Mouse (Mus musculus): Measurements from ENCODE around the gene Actr1b.

Gene Actr1b

DNA sequence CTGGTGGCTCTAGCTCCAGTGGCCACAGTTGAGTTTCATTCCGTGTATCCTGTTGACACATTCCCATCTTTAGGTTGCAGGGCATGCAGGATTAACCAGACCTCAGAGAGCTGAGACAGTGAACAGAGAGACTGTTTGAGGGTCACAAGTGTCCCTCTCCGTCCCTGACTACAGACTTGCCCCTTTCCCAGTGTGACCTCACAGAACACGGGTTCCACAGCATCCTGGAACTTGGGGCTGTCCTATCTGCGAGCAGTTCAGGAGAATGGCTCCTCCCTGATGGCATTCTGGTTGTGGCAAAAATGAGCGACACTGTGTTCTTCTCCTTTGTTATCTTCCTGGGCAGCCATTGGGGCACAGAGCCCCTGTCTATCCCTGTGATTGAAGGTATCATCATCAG is at the start of gene Actr1b:
Actr1b (minus strand) TSS at position 112 of the 400 bp plus-strand sequence.
- DNase-seq, result no peak

DNA sequence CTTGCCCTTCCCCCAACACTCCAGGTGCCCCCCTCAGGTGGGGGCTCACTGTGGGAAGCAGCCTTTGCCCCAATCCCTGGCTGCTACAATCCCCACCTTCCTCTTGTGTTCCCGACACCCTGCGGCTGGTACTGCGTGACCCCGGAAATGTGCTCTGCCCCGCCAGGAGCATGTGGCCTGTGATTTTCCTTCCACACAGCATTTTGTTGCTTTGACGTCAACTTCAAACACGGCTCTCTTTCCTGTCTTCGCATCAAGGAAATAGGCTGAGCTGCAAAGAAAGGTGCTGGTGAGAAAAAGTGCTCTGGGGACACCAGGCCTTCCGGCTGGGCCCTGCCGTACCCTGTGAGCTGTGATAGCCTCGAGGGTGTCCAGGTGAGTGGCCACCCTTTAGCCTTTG is 47.3 kb upstream of the Actr1b start, which contains the start of gene Zap70:
Zap70 (plus strand) TSS at position 231 of the 400 bp plus-strand sequence.
- DNase-seq, result no peak

DNA sequence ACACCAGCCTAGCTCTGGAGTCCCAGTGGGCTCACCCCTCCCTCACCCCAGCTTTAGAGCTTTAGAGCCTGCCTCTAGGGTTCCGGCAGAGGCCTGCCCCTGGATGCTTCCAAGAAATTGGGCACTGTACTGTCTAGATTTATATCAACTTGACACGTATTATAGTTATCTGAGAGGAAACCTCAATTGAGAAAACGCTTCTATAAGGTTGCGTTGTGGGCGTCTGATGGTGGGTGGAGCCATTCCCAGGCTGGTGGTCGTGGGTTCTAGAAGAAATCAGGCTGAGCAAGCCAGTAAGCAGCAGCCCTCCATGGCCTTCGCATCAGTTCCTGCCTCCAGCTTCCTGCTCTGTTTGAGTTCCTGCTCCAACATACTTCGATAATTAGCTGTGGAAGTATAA is 46.8 kb upstream of the Actr1b start:
- DNase-seq, result no peak

DNA sequence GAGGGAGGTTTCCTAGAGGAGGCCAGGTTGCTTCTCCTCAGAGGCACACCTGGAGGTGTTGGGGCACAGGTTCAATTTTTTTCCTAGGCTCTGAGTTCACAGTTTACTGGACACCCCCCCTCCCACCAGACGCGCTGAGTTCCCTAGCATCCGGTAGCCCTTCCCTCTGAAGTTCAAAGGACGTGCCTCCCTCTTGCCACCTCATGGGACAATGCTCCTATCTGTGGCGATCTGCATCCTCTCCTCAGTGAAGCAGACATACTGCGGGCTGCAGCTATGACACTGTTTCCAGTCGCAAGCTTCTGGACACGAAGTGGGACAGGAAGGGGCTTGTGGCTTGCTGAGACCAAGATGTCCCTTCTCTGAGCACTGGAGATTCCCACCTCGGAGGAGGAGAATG is 46.2 kb upstream of the Actr1b start:
- DNase-seq, result no peak

DNA sequence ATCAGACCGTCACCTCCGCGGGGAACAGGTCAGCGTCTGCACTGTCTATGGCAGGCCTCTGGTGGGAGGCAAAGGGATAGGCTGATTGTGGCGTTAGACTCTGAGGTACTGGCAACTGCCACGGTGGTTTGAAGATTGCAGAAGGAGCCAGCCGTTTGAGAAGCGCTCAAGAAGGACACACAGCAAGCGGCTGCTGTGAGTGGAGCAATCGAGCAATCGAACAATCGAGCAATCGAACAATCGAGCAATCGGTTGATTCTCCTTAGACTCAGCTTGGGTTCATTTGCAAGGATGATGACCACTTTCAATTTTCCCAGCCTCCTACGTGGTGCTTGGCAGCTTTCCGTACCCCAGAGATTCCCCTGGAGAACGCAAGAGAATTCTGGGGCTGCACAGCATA is 44.9 kb upstream of the Actr1b start:
- no peak for DNase-seq

GRCm38 (mm10) chr1:36758553-36758952 is 44.3 kb upstream of the Actr1b start:
- DNase-seq, result no peak

- DNase-seq, result no peak
Measured at GRCm38 (mm10) chr1:36753932-36754675, 39.9 kb upstream of the Actr1b start.

DNA sequence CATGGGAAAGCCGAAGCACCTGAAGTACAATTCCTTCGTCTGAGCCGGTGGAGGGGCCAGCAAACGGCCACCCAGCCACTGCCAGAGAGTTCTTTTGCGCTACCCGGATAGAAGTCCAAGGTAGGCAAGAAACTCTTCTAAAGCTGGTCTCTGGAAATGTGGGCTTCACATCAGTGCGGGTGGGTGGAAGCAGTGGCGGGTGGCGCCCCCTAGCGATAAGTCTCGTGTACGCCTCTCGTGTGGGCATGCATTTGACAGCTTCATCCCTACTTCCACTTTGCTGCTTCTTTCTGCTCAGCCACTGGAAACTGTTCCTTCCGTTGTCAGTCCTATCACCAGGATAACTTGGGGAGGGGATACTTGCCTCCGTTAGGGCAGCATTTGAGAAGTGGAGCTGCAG is 32.2 kb upstream of the Actr1b start:
- peak; percentile 17 for DNase-seq

DNA sequence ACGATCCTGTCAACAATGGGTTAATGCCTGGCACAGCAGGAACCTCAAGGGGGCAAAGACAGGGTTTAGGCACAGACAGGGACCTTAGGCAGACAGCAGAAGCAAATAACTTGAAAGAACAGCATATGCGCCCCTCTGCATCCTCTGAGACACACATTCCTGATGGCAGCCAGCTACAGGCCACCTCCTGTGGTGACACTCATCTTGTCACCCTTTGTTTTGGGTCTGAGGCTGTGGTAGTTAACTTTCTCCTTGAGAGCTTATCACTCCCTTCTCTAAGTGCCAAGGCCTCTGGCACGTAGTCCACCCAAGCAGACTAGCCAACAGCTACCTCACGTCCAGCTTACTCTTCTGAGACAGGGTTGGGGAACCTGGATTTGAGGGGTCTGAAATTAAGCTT is 31.4 kb upstream of the Actr1b start:
- no peak for DNase-seq

- peak; percentile 79 for DNase-seq
Measured at GRCm38 (mm10) chr1:36744268-36744944, 30.2 kb upstream of the Actr1b start.

DNA sequence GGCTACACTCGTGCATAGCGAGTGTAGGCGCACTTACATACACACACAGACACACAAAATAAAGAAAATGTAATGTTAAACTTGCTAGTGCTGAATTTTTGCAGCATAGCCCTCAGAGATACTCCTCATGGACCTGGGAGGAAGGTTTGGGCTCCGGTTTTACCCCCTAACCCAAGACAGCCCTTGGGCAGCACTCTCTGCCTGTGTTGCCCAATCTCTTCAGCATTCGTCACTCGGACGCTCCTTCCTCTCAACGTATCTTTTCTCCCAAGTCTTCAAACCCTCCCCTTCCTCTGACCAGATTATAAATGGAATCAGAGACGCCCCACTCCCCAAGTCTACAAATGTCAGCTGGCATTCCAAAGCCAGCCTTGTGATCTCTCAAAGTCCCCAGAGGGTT is 28.8 kb upstream of the Actr1b start:
- no peak for DNase-seq

DNA sequence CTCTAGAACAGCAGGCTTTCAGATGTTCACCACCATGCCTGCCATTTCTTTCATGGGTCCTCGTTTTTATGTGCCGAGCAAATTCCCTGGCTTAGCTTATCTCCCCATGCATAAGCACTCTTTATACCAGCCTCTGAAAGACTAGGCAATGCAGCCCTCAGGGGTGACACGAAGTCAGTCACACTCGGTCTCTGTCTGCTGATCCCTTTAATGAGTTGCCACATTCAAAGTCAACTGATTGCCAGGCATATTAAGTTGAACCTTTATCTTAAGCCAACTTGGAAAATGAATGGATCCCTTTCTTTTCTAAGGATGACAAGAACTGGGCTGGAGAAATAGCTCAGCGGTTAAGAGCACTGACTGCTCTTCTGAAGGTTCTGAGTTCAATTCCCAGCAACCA is 25.0 kb upstream of the Actr1b start:
- DNase-seq, result no peak

DNA sequence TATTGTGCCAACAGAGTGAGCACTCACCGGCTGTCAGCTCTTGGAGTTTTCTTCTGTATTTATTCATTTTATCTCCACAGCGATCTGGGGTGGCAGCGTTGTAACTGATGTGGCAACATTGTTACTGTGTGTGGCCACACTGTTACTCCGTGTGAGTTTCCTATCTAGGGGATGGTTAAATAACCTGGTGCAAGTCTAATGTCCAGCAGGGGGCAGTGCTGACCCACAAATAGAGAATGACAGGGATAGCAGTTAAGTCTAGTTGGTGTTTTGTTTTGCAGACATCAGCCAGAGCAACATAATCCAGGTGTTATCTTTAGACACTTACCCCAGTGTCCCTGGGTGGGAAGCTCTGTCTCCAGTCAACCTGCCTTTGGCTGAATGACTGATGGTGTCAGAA is 23.1 kb upstream of the Actr1b start:
- DNase-seq, result peak; percentile 78

- no peak for DNase-seq
Measured at GRCm38 (mm10) chr1:36724057-36724431, 9.8 kb upstream of the Actr1b start.

GRCm38 (mm10) chr1:36723146-36724056 is 9.2 kb upstream of the Actr1b start:
- no peak for DNase-seq

DNA sequence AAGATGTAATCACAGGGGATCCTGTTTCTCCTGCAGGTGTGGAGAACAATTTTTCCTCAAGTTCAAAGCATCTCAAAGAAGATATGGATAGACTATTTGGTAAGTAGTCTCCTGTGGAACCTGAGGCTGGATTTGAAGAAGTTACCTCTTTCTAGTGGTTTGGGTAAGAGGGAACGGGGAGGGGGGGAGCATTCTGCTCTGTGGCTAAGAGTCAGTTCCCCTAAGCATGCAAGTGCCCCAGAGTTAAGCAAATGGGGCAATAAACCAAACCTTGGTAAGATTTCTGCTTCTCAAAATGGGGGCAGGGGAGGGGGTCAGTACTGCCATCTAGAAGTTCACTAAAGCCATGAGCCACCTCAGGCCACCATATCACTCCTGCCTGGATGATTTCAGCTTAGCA is 4.6 kb upstream of the Actr1b start:
- DNase-seq, result no peak

DNA sequence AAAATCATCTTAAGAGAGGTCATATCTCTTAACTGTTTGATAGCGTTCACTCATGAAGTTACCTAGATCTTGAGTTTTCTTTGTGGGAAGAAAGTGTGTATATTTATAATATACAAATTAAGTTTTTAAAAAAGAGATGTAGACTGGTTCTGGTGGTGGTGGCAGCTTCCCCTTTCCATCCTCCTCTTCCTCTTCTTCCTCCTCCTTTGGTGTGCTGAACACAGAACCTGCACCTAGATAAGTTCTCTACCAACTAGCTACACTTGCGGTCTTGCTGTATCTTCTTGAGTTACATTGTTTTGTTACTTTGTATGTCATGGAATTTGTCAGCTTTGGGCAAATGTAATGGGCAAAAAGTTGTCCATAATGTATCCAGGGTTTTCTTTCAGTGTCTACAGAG is 3.1 kb downstream of the Actr1b start:
- DNase-seq, result no peak

- DNase-seq, result peak; percentile 98
Measured at GRCm38 (mm10) chr1:36709854-36710280, 4.4 kb downstream of the Actr1b start, which contains the start of gene 4933424G06Rik. 4933424G06Rik (plus strand) TSS chr1:36710149.

DNA sequence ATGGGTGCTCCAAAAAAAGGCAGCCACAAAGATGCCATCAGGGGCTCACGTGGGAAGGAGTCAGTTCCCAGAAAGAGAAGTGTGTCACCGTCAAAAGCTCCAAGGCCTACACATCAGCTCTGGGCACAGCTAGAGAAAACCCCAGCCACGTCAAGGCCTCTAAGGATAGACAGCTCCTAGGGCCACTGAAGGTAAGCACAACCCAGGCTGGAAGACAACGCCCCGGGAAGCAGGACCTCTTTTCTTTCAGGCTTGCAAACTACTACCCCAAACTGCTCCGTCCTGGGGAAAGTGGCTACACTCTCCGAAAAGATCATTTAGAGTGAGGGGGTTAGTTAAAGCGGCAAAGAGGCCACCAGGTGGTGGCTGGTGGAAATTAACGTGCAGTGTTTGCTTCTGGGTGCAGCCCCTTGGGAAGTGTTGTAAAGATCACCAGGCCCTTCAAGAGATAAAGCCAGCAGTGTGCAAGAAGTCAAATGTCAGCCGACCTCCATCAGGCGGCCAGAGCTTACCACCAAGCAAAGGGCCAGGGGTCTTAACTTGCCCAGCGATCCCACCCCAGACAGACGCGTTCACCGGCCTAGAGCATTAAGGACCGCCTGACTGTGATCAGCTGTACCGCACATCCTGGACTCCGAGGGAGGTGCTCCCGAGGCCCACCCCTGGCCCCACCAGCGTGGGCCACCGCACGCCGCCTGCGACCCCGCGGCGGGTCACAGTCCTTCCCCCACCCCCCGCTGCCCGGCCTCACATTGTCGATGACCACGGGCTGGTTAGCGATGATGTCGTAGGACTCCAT is 5.0 kb downstream of the Actr1b start:
- DNase-seq, result no peak

DNA sequence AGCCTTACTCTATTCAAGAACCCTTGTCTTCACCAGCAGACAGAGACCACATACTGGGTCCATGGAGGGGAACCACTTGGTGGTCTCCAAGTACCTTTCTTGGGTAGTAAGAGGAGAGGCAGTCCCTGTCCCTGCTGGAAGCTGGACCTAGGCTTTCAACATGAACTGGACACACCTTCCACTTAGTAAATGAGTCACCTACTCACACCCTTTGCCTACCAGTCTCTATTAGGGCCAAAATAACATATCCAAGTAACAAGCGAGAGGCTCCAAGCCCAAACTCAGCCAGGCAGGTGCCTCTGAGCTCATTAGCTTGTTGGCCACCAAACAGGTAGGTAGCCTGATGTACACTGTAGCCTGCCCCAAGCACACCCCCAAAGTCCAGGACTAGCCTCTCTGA is 5.6 kb downstream of the Actr1b start:
- DNase-seq, result no peak

DNA sequence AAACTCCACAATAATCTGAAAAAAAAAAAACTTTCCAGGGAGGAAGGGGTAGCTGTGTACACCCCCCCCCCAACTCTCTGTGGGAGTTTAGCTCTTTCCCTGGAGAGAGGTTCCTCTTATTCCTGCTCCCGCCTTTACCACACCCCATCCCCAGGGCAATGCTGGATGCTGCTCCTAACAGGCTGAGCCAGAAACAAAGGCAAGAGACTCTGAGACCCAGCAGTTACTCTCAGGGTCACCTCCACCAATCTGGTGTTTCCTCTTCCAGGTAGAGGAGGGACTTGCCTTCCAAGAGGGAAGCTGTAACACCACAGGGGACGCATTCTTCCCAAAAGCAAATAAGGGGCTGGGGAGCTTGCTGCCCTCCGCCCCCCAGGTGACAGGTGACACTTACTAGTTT is 6.4 kb downstream of the Actr1b start:
- no peak for DNase-seq

- DNase-seq, result no peak
Measured at GRCm38 (mm10) chr1:36707166-36707565, 7.1 kb downstream of the Actr1b start.

- no peak for DNase-seq
Measured at GRCm38 (mm10) chr1:36697030-36697429, 17.2 kb downstream of the Actr1b start.
